Mouse (Mus musculus) adrenal gland, postnatal 0 days (tissue): ENCODE data around the gene Pbsn. TPM values are rescaled to one million over a fixed set of nuclear protein-coding genes. Genes with fewer than 3 reads are reported as not detected.

Experiments used
- polyA plus RNA-seq: library from polyadenylated mRNA; unstranded; fragments of >200 nt; fragmentation: Nextera tagmentation; extraction: Ambion mirVana; gene quantifications from 2 replicates; pipeline ENCODE4 v1.2.1, GENCODE M21; 2015

Gene Pbsn
- not detected in 2 replicates for polyA plus RNA-seq

GRCm38 (mm10) chrX:77853523-77853922 is at the start of gene Pbsn:
TSS of gene Pbsn (minus strand) at chrX:77853623.

GRCm38 (mm10) chrX:77864458-77864857 is 11.0 kb upstream of the Pbsn start, which contains the start of gene Gm14744:
TSS of gene Gm14744 (plus strand) at chrX:77864758.

GRCm38 (mm10) chrX:77796238-77796835 is 57.1 kb downstream of the Pbsn start, which contains the start of gene Prkx:
TSS of gene Prkx (minus strand) at chrX:77796278.

Other genes starting within 250 kb of the Pbsn start
- gene Prkx, start 57.3 kb downstream of the Pbsn start, polyA plus RNA-seq: 5.4 and 7.7 TPM in 2 replicates
- not detected in 2 replicates for gene Gm14744, start 11.1 kb upstream of the Pbsn start, polyA plus RNA-seq
- gene 5430402E10Rik, start 71.4 kb upstream of the Pbsn start, polyA plus RNA-seq: not detected in 2 replicates
- gene Obp1a, start 237.8 kb upstream of the Pbsn start, polyA plus RNA-seq: not detected in 2 replicates